Mouse (Mus musculus) CD4-positive, CD25-positive, alpha-beta regulatory T cell, adult 4 months (primary cell): Measurements from ENCODE around the gene Olfr1286. TPM values are rescaled to one million over a fixed set of nuclear protein-coding genes. Genes with fewer than 3 reads are reported as not detected.

Experiments used
- ATAC-seq: one replicate; pipeline ENCODE4 v1.8.0; 2017
- polyA plus RNA-seq, 2 experiments: library from polyadenylated mRNA; unstranded; fragments of 100-300 nt; shearing (Covaris generic); gene quantifications; one replicate each; pipeline ENCODE4 v1.2.1; 2017

Olfr1286 gene
- polyA plus RNA-seq: not detected

DNA sequence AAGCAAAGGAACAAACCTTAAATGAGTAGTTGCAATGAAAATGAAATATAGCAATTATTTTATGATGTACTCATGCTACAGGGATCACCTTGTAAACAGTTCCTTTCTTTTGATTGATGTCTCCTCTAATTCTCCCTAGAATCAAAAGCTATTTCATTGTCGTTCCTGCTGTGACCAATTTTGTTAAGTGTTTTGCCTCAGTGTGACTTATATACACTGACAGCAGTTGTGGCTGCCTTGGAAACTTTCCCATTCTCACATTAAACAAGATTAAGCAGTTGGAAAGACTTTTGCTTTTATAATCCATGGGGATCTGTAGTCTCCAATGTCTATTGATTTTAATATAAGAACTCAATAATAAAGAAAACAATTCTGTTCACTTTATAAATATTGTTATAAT, at the start of gene Olfr1286:
Gene Olfr1286 (minus strand): TSS at position 185 of the 400 bp plus-strand sequence.
- no peak for ATAC-seq

DNA sequence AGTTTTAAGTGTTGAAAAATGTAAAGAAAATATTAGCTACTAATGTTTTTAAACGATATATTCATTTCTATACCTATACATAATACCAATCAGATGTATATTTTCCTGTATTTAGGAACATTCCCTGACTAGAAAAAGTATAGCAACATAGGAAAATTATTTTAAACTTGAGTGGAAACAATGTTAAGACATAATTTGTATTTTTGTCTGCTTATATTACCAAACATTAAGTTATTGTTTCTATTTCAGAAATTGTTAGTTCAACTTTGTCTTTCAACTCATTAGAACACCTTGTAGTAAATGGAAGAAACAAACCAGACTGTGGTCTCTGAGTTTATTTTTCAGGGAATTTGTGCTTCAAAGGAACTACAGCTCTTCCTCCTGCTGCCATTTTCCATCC, 25.9 kb upstream of the Olfr1286 start, which contains the start of gene Olfr1287:
Gene Olfr1287 (plus strand): TSS at position 301 of the 400 bp plus-strand sequence.
- ATAC-seq: no peak

DNA sequence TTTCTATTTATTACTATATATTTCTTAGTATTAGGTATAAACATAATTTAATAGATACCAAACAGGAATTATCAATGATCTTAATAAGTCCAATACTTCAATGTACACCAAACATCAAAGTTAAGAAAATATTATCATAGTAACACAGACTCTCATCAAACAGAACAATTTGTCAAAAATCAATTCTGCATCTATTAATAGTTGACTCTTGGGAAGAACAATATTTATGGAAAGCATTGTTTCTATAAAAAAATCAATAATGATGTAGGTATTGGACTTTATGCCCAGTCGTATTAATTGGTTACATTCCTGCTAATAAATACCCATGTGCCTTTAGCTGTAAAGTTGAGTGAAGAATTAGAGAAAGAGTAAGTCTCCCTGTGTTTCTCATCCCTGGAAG, 47.7 kb downstream of the Olfr1286 start, which contains the start of gene Olfr1284:
Gene Olfr1284 (plus strand): TSS at position 301 of the 400 bp plus-strand sequence.
- ATAC-seq: no peak

Other genes starting within 250 kb of the Olfr1286 start
- not detected for gene 4930430A15Rik, start 193.5 kb downstream of the Olfr1286 start, polyA plus RNA-seq
- not detected for gene Olfr1275, start 187.8 kb downstream of the Olfr1286 start, polyA plus RNA-seq
- not detected for gene Olfr1276, start 168.6 kb downstream of the Olfr1286 start, polyA plus RNA-seq
- gene Olfr1277, start 149.0 kb downstream of the Olfr1286 start, polyA plus RNA-seq: not detected
- gene Olfr1278, start 133.0 kb downstream of the Olfr1286 start, polyA plus RNA-seq: not detected
- not detected for gene Olfr1279, start 122.5 kb downstream of the Olfr1286 start, polyA plus RNA-seq
- gene Olfr1280, start 109.1 kb downstream of the Olfr1286 start, polyA plus RNA-seq: not detected
- not detected for gene Olfr1281, start 96.6 kb downstream of the Olfr1286 start, polyA plus RNA-seq
- gene Olfr1282, start 87.0 kb downstream of the Olfr1286 start, polyA plus RNA-seq: not detected
- not detected for gene Olfr1283, start 56.3 kb downstream of the Olfr1286 start, polyA plus RNA-seq
- not detected for gene Olfr1284, start 47.6 kb downstream of the Olfr1286 start, polyA plus RNA-seq
- not detected for gene Olfr1287, start 26.0 kb upstream of the Olfr1286 start, polyA plus RNA-seq
- not detected for gene Olfr1288, start 51.0 kb upstream of the Olfr1286 start, polyA plus RNA-seq
- not detected for gene Olfr1289, start 57.7 kb upstream of the Olfr1286 start, polyA plus RNA-seq
- not detected for gene Olfr1290, start 70.7 kb upstream of the Olfr1286 start, polyA plus RNA-seq
- gene Olfr1291-ps1, start 74.1 kb upstream of the Olfr1286 start, polyA plus RNA-seq: not detected
- gene Olfr1293-ps, start 102.1 kb upstream of the Olfr1286 start, polyA plus RNA-seq: not detected
- not detected for gene Olfr1294, start 117.2 kb upstream of the Olfr1286 start, polyA plus RNA-seq
- gene Olfr1295, start 146.6 kb upstream of the Olfr1286 start, polyA plus RNA-seq: not detected
- not detected for gene Olfr1297, start 203.4 kb upstream of the Olfr1286 start, polyA plus RNA-seq
- gene Olfr1298, start 226.1 kb upstream of the Olfr1286 start, polyA plus RNA-seq: not detected
- gene Olfr1299, start 238.3 kb upstream of the Olfr1286 start, polyA plus RNA-seq: not detected